Mouse (Mus musculus): ENCODE data around the gene Zfp598.
"Not testable (repeated sequence)": the region's sequence is repeated elsewhere in the genome, so short reads cannot be mapped to it uniquely, and the experiment has no call there.

Gene Zfp598

DNA sequence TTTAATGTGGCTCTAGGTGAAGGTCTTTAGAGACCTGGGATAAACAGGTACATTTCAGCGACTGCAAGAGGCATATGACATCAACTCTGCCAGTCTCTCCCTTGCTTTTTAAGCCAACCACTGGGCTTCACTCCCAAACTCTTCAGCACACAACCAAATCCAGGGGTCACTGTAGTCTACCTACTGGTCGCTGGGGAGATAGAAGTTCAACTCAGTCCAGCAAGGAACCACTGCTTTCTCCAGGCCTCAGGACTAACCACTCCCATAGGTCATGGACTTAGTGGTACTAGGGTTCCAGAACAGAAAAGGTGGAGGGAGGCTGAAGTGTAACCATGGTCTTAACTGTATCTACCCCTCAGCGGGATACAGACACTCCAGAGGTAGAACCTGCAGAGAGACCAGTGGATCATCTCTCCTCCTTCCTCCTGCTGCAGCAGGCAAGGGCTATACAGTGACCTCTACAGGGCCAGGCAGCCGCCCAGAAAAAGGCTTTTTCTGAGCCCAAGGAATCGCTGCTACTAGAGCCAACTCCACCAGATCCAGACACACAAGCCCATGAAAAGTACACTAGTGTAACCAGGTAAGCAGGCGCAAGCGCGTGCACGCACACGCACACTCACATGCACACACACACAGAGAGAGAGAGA is 20.6 kb upstream of the Zfp598 start:
- DNase-seq, result no peak

- no peak for DNase-seq
Measured at GRCm38 (mm10) chr17:24649581-24650069, 19.9 kb upstream of the Zfp598 start.

DNA sequence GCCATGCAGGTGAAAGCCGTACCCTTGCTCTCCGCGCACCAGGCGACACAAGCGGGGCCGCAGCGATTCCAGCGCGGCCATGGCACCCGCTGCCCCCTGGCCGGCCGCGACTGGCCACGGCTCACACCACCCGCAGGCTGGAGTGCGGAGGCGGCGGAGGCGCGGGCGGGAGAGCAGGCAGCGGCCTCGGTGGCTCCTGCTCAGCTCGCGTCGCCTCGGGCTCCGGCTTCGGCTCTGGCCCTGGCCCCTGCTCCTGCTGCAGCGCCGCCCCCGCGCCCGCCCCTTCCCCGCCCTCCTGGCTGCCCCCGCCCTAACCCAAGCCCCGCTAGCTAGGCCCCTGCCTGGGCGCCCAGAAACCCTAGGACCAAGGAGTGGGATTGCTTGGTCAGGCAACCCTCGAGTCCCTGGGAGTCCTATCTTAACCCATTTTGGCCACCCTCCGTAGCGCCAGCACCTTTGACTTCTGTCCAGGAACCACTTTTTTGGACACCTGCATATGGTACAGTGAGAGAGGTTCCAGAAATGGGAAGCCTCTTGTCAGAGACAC is 19.3 kb upstream of the Zfp598 start, which contains the start of gene Slc9a3r2:
Gene Slc9a3r2, minus strand, starts transcription at position 258 of the 547 bp plus-strand sequence.
- DNase-seq, result peak; percentile 73

DNA sequence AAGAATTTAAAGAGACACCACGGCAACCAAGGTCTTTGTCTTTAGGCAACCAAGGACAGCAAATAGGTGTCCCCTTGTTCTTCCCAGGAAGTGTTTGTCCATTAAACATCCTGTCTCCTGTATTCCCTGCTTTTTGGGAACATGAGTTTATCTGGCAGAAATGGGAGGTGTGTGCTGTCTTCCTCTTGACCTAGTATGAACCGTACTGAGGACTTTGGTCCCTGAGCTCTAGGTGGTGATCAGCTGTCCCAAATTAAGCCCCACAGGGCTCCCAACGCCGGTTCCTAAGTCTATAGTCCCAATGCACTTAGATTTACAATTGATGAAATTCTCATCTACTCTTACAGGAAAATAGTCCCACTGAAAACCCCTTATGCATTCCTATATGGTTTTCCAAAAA is 18.7 kb upstream of the Zfp598 start:
- DNase-seq, result no peak

GRCm38 (mm10) chr17:24651835-24652234 is 17.7 kb upstream of the Zfp598 start:
- DNase-seq, result no peak

DNA sequence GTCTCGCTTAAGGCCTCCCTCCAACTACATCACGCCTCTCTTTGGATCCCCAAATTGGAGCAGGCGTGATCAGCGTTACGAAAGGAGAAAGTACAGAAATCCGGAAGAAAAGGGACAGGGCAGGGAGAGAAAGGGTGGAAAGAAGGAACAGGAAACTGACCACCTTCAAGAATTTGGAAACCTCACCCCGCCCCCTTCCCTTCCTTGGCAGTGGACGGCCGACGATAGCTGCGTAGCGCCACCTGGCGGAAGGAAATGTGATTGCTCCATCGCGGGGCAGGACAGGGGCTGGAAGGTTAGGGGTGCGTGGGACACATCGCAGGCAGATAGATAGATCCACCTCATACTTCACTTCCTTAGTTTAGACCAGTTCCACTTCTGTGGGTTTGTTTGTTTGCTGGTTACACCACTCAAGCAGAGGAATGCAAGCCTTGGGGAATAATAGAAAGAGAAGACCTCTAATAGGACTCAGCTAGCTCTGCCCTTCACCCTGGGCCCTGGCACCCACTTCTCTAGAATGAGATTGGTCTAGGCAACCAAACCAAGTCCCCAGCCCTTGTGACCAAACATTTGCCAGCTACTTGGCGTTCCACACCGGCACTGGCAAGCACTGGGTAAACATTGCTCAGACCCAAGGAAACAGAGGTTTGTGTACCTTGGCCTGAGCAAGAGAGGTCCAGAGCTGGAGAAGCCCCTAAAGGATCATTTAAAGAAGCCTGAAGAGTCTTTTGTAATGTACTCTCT is 15.3 kb upstream of the Zfp598 start:
- DNase-seq, result peak; percentile 68

GRCm38 (mm10) chr17:24654969-24655368 is 14.5 kb upstream of the Zfp598 start:
- DNase-seq, result no peak

- DNase-seq, result no peak
Measured at GRCm38 (mm10) chr17:24658017-24658758, 11.3 kb upstream of the Zfp598 start, which contains the start of gene Npw. TSS of gene Npw (minus strand) at chr17:24658457.

DNA sequence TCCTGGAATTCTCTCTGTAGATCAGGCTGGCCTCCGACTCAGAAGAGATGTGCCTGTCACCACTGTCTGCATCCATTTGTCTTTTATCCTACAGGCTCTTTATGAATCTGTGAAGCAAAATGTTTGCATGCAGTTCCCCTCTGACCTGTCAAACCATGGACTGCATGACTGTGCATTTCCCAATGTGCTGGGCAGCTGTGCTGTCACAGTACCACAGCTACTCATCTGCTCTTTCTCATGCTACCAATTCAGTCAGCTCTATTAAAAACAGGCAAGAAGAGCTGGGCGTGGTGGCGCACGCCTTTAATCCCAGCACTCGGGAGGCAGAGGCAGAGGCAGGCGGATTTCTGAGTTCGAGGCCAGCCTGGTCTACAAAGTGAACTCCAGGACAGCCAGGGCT is 2.5 kb upstream of the Zfp598 start:
- not testable (repeated sequence) for DNase-seq

GRCm38 (mm10) chr17:24667416-24667815 is 2.1 kb upstream of the Zfp598 start:
- DNase-seq, result peak; percentile 74

- DNase-seq, result not testable (repeated sequence)
Measured at GRCm38 (mm10) chr17:24669214-24669544, 308 bp upstream of the Zfp598 start.

- no peak for DNase-seq
Measured at GRCm38 (mm10) chr17:24670246-24670844, 858 bp downstream of the Zfp598 start.

DNA sequence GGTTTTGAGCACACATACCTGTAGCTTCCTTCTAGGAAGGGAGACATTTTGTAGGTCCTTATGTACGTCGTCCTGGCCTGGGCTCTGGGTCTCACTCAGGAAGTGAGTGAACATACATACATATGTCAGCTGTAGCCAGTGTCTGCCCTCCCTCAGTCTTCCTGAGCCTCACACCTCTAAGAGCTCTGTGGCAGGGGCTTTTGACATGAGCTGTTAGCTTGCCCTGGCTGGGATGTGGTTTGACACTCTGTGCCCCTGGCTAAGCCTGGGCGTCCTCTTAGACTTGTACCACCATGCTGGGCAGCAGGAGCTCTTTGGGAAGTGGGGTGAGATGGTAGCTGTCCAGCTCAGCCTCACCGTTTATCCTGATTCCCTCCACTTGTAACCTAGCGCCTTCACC is 1.9 kb downstream of the Zfp598 start:
- no peak for DNase-seq

DNA sequence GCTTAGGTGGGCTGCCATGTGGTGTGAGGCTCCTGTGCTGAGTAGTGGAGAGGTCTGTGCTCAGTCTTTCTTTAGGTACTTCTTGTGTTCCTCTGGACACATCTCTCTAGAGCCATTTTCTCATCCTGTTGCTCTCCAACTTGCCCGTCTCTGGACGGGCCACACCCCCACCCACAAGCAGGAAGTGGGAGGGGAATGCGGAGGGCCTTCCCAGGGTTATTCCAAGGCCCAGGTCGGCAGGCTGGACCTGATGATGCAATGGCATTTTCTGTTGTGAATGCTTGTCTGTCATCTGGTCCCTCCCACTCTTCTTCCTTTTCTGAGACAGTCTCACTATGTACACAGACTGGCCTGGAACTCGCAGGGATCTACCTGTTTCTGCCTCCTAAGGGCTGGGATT is 2.7 kb downstream of the Zfp598 start:
- DNase-seq, result no peak

GRCm38 (mm10) chr17:24674277-24674676 is 4.8 kb downstream of the Zfp598 start:
- no peak for DNase-seq

- peak; percentile 64 for DNase-seq
Measured at GRCm38 (mm10) chr17:24676187-24676586, 6.7 kb downstream of the Zfp598 start.

- DNase-seq, result no peak
Measured at GRCm38 (mm10) chr17:24676877-24677276, 7.4 kb downstream of the Zfp598 start.

DNA sequence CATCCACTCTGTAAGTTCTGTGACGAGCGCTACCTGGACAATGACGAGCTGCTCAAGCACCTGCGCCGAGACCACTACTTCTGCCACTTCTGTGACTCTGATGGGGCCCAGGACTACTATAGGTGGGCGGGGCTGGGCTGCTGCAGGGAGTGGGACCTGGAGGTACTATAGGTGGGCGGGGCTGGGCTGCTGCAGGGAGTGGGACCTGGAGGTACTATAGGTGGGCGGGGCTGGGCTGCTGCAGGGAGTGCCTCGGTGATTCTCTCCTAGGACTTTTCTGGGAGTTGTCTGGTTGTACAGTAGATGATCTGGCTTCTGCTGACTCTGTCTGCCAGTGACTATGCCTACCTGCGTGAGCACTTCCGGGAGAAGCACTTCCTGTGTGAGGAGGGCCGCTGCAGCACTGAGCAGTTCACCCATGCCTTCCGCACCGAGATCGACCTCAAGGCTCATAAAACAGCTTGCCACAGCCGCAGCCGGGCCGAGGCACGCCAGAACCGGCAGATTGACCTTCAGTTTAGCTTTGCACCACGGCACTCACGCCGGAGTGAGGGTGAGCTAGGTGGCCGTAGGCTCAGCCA is 8.1 kb downstream of the Zfp598 start:
- no peak for DNase-seq

DNA sequence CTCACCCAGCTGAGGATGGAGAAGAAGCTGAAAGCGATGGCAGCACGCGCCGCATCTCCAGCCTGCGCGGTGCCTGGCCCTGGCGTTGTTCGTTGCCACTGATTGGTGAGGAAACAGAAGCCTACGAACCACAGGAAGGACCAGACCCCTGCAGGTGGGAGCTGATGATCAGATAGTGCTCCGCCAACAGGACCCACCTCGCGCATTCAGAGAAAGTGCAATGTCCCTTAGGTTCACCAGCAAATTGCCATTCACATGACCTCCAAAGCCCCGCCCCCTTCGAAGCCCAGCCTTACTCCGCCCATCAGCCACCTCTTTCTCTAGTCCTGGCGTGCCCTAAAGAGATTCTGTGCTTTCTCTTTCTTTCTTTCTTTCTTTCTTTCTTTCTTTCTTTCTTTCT is 17.0 kb downstream of the Zfp598 start:
- no peak for DNase-seq

DNA sequence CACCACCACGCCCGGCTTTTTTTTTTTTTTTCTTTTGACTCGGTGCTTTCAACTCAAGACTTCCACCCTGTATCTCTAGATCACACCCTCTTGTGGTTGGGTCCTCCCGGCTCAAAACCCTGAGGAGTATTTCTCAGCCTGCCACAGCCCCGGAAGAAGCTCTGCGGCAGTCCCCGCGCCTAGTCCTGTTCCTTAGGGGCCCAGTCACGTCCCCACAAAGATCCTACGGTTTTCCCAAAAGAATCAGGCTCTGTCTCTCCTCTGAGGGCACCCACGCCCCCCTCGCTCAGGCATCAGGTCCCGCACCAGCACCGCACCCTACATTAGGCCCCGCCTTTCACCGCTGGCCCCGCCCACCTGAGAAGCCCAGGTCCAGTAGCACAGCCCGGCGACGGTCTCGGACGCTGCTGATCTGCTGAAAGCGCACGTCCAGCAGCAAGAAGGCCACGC is 17.7 kb downstream of the Zfp598 start:
- DNase-seq, result peak; percentile 46

GRCm38 (mm10) chr17:24687599-24687998 is 18.1 kb downstream of the Zfp598 start:
- no peak for DNase-seq
